Mouse (Mus musculus): ENCODE results near the gene Gpm6a. TPM values are rescaled to one million over a fixed set of nuclear protein-coding genes. Genes with fewer than 3 reads are reported as not detected.

Gpm6a gene
- polyA plus RNA-seq (2014; fragmentation: Nextera tagmentation; extraction: Ambion mirVana), result 570 and 651 TPM in 2 replicates

- Histone ChIP-seq H3K4me3 (replicated peaks; ENCODE audit: low read depth, low read length) (peak within 1 kb of the TSS; percentile 60), H3K27me3 (ENCODE audit: control insufficient read depth, insufficient read depth, low read length) (no peaks in the 10 kb centered on the region), H3K9me3 (ENCODE audit: control insufficient read depth, low read length) (no peaks in the 10 kb centered on the region), H3K36me3 (ENCODE audit: control insufficient read depth, insufficient read depth, low read length) (no peaks in the 10 kb centered on the region), H3K4me2 (ENCODE audit: low read length) (peak within 1 kb of the TSS; percentile 53), H3K9ac (replicated peaks; ENCODE audit: low read length) (peak within 1 kb of the TSS; percentile 90), H3K4me1 (ENCODE audit: control insufficient read depth, insufficient read depth, low read length) (peaks cover 16% of the 10 kb centered on the region), H3K27ac (replicated peaks; ENCODE audit: low read depth, low read length) (peak within 1 kb of the TSS; percentile 95)
- peak; percentile 90 for ATAC-seq (ENCODE audit: low FRiP score, low TSS enrichment)
- peak; percentile 93 for DNase-seq
- 1% methylated on average over 13 of the region's 13 CpGs for WGBS
These were observed at the start of gene Gpm6a for GRCm38 (mm10) chr8:54954741-54955455. Gene Gpm6a, plus strand, starts transcription at chr8:54954843.

GRCm38 (mm10) chr8:54912891-54913290 is 41.8 kb upstream of the Gpm6a start:
- ATAC-seq (ENCODE audit: low FRiP score, low TSS enrichment), result no peak

GRCm38 (mm10) chr8:54917710-54918109 is 36.9 kb upstream of the Gpm6a start:
- H3K4me2 ChIP-seq (ENCODE audit: low read length), result no peak overlapping the region
- DNase-seq (no peak), ATAC-seq (ENCODE audit: low FRiP score, low TSS enrichment) (peak; percentile 46; the same call in 1 of the 2 replicates)
- H3K27ac ChIP-seq (replicated peaks; ENCODE audit: low read depth, low read length), result no peak overlapping the region
- no peaks in the 10 kb centered on the region for H3K27me3 ChIP-seq (ENCODE audit: control insufficient read depth, insufficient read depth, low read length)
- no peaks in the 10 kb centered on the region for H3K9me3 ChIP-seq (ENCODE audit: control insufficient read depth, low read length)
- H3K36me3 ChIP-seq (ENCODE audit: control insufficient read depth, insufficient read depth, low read length), result no peaks in the 10 kb centered on the region
- 0 out of 2 replicates have a peak, but pooled peaks cover 7% of the 10 kb centered on the region for H3K4me1 ChIP-seq (ENCODE audit: control insufficient read depth, insufficient read depth, low read length)
- H3K9ac ChIP-seq (replicated peaks; ENCODE audit: low read length), result no peak overlapping the region
- H3K4me3 ChIP-seq (replicated peaks; ENCODE audit: low read depth, low read length), result no peak overlapping the region
- 69% methylated on average over 9 of the region's 9 CpGs for WGBS

More at GRCm38 (mm10) chr8:54912891-54913290, 41.8 kb upstream of the Gpm6a start:
- no peaks in the 10 kb centered on the region for H3K4me1 ChIP-seq (ENCODE audit: control insufficient read depth, insufficient read depth, low read length)
- no peak overlapping the region for H3K27ac ChIP-seq (replicated peaks; ENCODE audit: low read depth, low read length)
- no peaks in the 10 kb centered on the region for H3K36me3 ChIP-seq (ENCODE audit: control insufficient read depth, insufficient read depth, low read length)
- 90% methylated on average over 2 of the region's 2 CpGs for WGBS
- no peak overlapping the region for H3K9ac ChIP-seq (replicated peaks; ENCODE audit: low read length)
- H3K4me3 ChIP-seq (replicated peaks; ENCODE audit: low read depth, low read length), result no peak overlapping the region
- DNase-seq, result no peak
- H3K9me3 ChIP-seq (ENCODE audit: control insufficient read depth, low read length), result no peaks in the 10 kb centered on the region
- H3K4me2 ChIP-seq (ENCODE audit: low read length), result no peak overlapping the region
- no peaks in the 10 kb centered on the region for H3K27me3 ChIP-seq (ENCODE audit: control insufficient read depth, insufficient read depth, low read length)

GRCm38 (mm10) chr8:54922160-54922855 is 32.3 kb upstream of the Gpm6a start:
- H3K4me1 ChIP-seq (ENCODE audit: control insufficient read depth, insufficient read depth, low read length), result peaks cover 7% of the 10 kb centered on the region; the same call in 1 of the 2 replicates
- no peaks in the 10 kb centered on the region for H3K9me3 ChIP-seq (ENCODE audit: control insufficient read depth, low read length)
- no peaks in the 10 kb centered on the region for H3K36me3 ChIP-seq (ENCODE audit: control insufficient read depth, insufficient read depth, low read length)
- no peaks in the 10 kb centered on the region for H3K27me3 ChIP-seq (ENCODE audit: control insufficient read depth, insufficient read depth, low read length)
- DNase-seq (peak; percentile 77), ATAC-seq (ENCODE audit: low FRiP score, low TSS enrichment) (peak; percentile 37; the same call in 1 of the 2 replicates)
- 35% methylated on average over 2 of the region's 2 CpGs for WGBS
- H3K9ac ChIP-seq (replicated peaks; ENCODE audit: low read length), result no peak overlapping the region
- no peak overlapping the region for H3K4me2 ChIP-seq (ENCODE audit: low read length)
- H3K4me3 ChIP-seq (replicated peaks; ENCODE audit: low read depth, low read length), result no peak overlapping the region
- 0 out of 2 replicates have a peak overlapping the region, but pooled peaks have one; percentile 5 for H3K27ac ChIP-seq (replicated peaks; ENCODE audit: low read depth, low read length)

GRCm38 (mm10) chr8:54924936-54925335 is 29.7 kb upstream of the Gpm6a start:
- WGBS, result 93% methylated on average over 3 of the region's 3 CpGs
- Histone ChIP-seq H3K4me3 (replicated peaks; ENCODE audit: low read depth, low read length) (no peak overlapping the region), H3K9me3 (ENCODE audit: control insufficient read depth, low read length) (no peaks in the 10 kb centered on the region), H3K4me1 (ENCODE audit: control insufficient read depth, insufficient read depth, low read length) (peaks cover 7% of the 10 kb centered on the region; the same call in 1 of the 2 replicates), H3K36me3 (ENCODE audit: control insufficient read depth, insufficient read depth, low read length) (no peaks in the 10 kb centered on the region), H3K27ac (replicated peaks; ENCODE audit: low read depth, low read length) (no peak overlapping the region), H3K27me3 (ENCODE audit: control insufficient read depth, insufficient read depth, low read length) (no peaks in the 10 kb centered on the region), H3K9ac (replicated peaks; ENCODE audit: low read length) (no peak overlapping the region), H3K4me2 (ENCODE audit: low read length) (no peak overlapping the region)
- ATAC-seq (ENCODE audit: low FRiP score, low TSS enrichment) (no peak), DNase-seq (no peak)

GRCm38 (mm10) chr8:54932306-54932705 is 22.3 kb upstream of the Gpm6a start:
- H3K9me3 ChIP-seq (ENCODE audit: control insufficient read depth, low read length), result no peaks in the 10 kb centered on the region
- H3K9ac ChIP-seq (replicated peaks; ENCODE audit: low read length), result no peak overlapping the region
- H3K4me2 ChIP-seq (ENCODE audit: low read length), result no peak overlapping the region
- H3K27me3 ChIP-seq (ENCODE audit: control insufficient read depth, insufficient read depth, low read length), result no peaks in the 10 kb centered on the region
- WGBS, result 69% methylated on average over 2 of the region's 2 CpGs
- DNase-seq (no peak), ATAC-seq (ENCODE audit: low FRiP score, low TSS enrichment) (no peak)
- H3K27ac ChIP-seq (replicated peaks; ENCODE audit: low read depth, low read length), result no peak overlapping the region
- H3K4me3 ChIP-seq (replicated peaks; ENCODE audit: low read depth, low read length), result no peak overlapping the region
- no peaks in the 10 kb centered on the region for H3K36me3 ChIP-seq (ENCODE audit: control insufficient read depth, insufficient read depth, low read length)
- no peaks in the 10 kb centered on the region for H3K4me1 ChIP-seq (ENCODE audit: control insufficient read depth, insufficient read depth, low read length)

- Histone ChIP-seq H3K27me3 (ENCODE audit: control insufficient read depth, insufficient read depth, low read length) (no peaks in the 10 kb centered on the region), H3K9ac (replicated peaks; ENCODE audit: low read length) (peak overlapping the region; percentile 90), H3K36me3 (ENCODE audit: control insufficient read depth, insufficient read depth, low read length) (no peaks in the 10 kb centered on the region), H3K4me2 (ENCODE audit: low read length) (peak overlapping the region; percentile 53), H3K27ac (replicated peaks; ENCODE audit: low read depth, low read length) (peak overlapping the region; percentile 95), H3K9me3 (ENCODE audit: control insufficient read depth, low read length) (no peaks in the 10 kb centered on the region), H3K4me1 (ENCODE audit: control insufficient read depth, insufficient read depth, low read length) (peaks cover 4% of the 10 kb centered on the region; the same call in 1 of the 2 replicates), H3K4me3 (replicated peaks; ENCODE audit: low read depth, low read length) (peak overlapping the region; percentile 60; the same call in 1 of the 2 replicates)
- ATAC-seq (ENCODE audit: low FRiP score, low TSS enrichment) (no peak), DNase-seq (peak; percentile 48)
- 37% methylated on average over 2 of the region's 2 CpGs for WGBS
These were observed 1.3 kb upstream of the Gpm6a start for GRCm38 (mm10) chr8:54953351-54953750.

- 2% methylated on average over 6 of the region's 6 CpGs for WGBS
- H3K36me3 ChIP-seq (ENCODE audit: control insufficient read depth, insufficient read depth, low read length), result no peaks in the 10 kb centered on the region
- ATAC-seq (ENCODE audit: low FRiP score, low TSS enrichment) (peak; percentile 35), DNase-seq (peak; percentile 75)
- H3K9ac ChIP-seq (replicated peaks; ENCODE audit: low read length), result peak overlapping the region; percentile 90
- H3K27me3 ChIP-seq (ENCODE audit: control insufficient read depth, insufficient read depth, low read length), result no peaks in the 10 kb centered on the region
- H3K4me2 ChIP-seq (ENCODE audit: low read length), result peak overlapping the region; percentile 53
- H3K27ac ChIP-seq (replicated peaks; ENCODE audit: low read depth, low read length), result peak overlapping the region; percentile 95
- H3K9me3 ChIP-seq (ENCODE audit: control insufficient read depth, low read length), result no peaks in the 10 kb centered on the region
- H3K4me3 ChIP-seq (replicated peaks; ENCODE audit: low read depth, low read length), result peak overlapping the region; percentile 60
- peaks cover 8% of the 10 kb centered on the region for H3K4me1 ChIP-seq (ENCODE audit: control insufficient read depth, insufficient read depth, low read length)
These were observed 613 bp upstream of the Gpm6a start for GRCm38 (mm10) chr8:54954030-54954429.

Data from midbrain, embryonic 14.5 days (tissue).